Mouse (Mus musculus): ENCODE measurements around the gene Cacybp.

Cacybp gene

DNA sequence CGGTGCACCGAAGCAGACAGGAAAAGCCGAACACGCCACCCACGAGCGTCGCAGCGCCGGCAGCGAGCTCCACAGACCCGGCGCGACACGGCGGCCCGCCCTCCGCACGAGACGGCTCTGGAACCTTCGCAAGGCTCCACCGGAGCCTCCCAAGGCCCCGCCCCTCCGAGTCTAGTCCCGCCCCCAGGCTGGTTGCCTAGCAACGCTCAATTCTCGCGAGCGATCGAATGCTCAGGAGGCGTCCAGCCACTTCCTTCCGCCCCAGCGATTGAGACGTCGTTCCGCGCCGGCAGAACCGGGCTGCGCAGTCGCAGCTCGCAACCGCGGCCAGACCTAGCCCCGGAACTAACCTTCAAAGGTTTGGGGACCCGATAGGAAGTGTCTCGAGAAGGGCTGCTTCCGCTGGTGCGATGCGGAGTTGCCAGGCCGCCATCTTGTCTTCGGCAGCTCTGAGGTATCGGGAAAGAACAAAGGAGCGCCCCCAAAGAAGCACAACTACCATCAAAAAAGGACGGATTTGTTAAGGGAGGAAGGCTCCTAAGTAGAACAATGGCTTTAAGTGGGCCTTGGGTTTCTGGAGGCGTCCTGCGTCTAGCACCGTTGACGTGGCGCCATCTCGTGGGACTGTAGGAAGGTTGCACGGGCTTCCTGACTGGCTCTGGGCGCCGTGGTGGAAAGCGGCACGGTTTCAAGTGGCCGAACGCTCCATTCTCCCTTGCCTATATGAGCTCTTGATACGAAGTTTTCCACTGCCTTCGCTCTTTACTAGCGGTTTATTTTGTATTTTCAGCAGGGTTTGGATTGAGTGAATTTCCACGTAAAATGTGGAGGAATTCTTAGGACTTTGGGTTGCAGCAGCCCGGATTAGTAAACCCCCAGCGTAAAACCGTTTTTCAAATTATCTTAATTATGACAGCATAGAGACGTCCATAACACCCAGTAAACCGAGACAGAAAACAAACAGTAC is at the start of gene Cacybp:
Gene Cacybp, minus strand, starts transcription at position 173 of the 967 bp plus-strand sequence.
- DNase-seq: peak; percentile 100

DNA sequence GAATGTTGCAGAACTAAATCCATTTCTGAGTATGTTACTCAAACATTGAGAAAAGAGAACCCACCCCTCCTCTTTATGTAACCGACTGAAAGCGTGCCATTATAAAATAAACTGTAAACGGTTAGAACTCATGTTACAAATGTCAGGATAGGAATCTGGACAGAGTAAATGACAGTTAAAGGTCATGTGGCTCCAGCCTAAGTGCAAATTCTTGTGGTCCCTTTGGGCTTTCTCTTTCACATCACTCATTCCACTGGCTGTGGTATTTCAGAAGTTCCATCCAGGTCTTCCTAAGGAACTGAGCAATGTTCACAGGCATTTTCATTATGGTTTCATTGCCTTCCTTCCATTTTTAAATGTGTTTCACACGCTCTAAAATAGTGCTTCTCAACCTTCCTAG is 49.7 kb upstream of the Cacybp start:
- DNase-seq: no peak

DNA sequence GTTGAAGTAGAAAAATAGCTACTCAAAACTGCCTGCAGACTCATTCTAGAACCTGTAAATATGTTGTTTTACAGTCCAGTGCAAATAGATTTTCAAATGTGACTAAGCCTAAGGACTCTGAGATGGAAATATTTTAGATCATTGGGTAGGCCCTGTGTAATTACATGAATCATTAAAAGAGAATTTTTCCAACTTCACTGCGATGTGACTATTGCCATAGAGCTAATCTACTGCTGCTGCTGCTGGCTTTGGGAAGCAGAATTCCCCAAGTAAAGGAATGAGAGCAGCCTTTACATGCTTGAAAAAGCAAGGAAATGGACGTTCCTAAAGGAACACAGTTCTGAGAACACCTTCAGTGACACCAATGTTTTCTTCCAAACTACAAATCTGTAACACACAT is 49.2 kb upstream of the Cacybp start:
- DNase-seq: no peak

DNA sequence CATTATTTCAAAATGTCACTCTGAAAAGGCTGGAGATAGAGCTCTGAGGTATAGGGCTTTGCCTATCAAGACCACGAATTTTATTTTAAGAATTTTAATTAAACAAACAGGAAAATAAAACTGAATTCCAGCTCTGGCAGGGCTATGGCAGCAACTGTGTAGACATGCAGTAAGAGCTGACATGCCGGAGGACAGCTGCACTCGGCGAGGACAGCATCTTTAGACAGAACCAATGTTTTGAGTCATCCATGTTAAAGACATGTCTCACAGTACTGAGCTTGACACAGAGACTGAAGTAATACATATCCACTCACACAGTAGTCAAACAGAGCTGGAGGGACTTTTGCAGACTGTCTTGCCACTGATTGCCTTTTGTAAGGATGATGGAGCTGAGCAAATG is 47.9 kb upstream of the Cacybp start:
- DNase-seq: no peak

DNA sequence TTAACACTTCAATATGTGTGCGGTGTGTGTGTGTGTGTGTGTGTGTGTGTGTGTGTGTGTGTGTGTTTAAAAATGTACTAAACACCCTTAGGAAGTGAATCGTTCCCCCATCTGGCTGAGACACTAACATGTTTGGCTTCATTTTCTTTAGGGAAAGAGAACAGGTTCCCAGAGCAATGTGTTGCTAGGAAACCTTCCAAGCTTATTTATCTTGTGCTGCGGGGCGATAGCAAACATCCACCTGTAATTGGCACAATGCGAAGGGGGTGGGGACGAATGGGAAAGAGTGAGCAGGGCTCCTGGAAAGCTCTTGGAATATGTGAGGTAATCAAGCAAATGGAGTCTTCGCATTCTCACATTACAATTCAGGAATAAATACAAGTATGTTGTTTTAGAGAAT is 47.2 kb upstream of the Cacybp start:
- peak; percentile 65 to 70 for DNase-seq

DNA sequence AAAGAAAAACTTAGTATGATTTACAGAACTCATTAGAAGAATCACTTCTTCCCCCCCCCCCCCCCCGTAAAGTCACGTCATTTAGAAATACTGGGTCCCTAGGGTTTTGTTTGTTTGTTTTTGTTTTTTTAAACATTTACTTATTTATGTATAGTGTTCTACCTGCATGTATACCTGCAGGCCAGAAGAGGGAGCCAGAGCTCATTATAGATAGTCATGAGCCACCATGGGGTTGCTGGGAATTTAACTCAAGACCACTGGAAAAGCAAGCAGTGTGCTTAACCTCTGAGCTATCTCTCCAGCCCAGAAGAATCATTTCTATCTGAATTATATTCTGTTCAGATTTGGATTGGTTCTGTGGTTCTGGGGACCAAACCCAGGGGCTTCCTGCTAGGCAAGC is 40.4 kb upstream of the Cacybp start:
- no peak for DNase-seq

DNA sequence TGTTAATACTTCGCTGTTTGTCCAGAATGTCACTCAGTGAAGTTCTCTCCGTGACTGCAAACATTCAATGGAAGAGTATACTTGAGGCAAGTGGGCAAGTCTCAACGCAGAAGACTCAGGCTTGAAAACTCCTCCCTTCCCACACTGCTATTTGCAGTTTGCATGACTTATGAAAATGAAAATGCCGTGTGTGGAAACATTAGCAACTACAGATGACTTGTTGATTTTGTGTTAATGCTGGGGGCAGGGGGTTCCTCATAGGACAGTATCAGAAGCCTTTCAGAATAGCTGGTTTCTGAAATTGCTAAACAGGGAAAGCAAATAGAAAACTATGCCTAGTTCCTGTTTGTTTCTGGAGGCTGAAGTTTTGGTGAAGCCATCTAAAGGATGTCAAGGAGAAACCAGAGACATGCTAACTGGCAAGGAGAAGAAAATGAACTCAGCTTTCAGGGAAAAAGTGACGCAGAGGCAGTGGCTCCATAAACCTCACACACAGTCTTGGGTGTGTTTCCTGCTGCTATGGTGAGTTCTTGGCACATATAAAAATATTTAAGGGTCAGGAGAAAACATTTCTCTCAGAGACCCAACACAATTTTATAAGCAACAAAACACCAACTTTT is 38.8 kb upstream of the Cacybp start:
- DNase-seq: no peak

DNA sequence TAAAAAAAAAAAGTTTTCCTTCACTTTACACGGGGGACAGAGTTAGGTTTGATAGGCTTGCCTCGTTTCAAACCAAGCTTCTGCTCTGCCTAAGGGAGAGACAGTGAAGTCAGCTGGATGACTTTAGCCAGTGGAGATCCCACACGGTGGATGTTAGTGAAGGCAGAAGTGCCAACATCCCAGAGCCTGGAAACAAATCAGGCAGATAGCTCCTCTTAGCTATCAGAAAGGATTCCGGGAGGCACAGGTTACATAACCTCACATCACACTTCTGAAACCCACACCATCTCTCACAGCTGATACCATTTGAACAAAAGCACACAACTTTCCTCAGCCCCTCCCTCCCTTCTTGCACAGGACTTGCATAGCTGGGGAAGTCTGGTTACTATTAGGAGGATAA is 38.1 kb upstream of the Cacybp start:
- no peak for DNase-seq

DNA sequence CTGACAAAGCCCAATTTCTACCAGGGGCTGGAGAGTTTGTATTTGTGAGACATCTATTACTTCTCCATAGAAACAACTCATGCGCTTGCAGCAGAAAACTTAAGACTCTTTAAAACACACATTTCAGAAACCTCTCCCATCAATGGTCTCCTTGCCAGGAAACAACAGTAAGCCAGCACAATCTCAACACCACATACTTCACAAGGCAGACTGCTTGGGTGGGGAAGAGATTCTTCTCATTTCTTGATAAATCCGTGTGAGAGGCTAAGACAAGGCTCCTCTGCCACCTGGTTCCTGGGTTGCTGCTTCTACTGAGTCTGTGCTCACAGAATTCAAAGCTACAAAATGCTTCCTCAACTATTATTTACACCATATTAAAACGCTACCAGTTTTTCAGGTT is 37.1 kb upstream of the Cacybp start:
- no peak for DNase-seq

DNA sequence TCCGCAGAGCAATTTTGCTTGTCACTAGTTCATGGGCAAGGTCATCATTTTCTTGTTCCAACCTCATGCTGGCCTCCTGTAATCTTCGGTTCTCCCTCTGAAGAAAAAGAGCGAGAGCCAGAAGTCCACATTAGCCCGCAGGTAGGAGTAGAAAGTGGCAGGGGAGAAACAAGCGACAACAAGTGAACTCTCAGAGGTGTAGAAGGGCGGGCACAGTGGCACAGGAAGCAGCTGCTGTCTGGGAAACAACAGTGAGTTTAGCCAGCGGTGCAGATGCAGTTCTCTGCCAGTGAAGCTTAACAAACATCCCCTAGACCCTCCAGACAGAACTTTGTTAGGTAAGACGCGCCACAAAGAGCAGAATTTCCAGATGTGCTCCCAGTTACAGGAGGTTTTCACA is 34.8 kb upstream of the Cacybp start:
- no peak for DNase-seq

DNA sequence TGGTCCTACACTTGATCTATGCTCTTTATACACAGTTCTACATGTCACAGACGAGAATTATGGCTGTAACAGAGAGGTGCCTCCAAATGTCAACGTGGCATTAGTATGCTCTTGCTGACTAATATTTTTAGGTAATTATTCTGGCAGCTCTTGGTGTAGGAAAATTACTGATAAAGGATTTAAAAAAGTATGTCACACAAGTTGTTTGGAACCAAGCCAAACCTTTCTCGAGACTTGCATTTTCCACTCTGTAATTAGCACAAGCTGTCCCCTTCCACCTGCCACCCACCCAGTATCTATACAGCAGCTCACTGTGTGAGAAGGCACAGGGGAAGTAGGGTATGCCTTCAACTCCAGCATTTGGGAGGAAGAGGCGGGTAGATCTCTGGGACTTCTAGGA is 34.2 kb upstream of the Cacybp start:
- no peak for DNase-seq

DNA sequence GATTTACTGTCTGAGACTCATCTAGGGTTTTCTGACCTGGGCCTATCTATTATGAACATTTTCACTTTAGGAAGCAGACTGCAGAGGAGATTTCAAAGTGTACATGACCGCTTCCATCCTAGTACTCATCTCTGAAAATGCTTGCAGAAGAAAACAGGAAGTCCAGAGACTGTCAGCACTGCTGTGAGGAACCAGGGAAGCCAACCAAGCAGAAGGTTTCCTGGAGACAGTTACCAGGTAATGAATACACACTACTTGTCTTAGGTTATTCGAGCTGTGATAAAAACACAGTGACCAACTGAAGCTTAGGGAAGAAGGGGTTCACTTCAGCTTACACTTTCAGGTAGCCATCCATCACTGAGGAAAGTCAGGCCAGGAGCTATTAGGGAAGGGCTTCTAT is 33.3 kb upstream of the Cacybp start:
- DNase-seq: no peak

DNA sequence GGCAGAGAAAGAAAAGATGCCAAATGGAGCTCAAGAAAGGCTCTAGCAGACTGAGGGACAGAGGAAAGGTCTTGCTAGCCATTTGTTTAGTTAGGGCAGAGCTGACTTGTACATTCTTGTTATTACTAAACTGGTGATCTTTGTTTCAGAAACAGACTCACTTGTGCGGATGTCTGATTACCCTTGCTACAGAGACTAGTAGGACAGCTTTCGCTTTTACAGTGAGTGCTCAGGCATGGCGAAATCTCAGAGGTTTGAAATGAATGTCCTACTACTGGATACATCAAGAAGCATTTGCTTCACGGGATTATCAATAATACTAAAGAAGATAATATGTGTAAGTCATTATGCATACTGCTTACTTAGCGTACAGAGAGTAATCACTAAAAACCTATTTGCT is 32.0 kb upstream of the Cacybp start:
- DNase-seq: no peak

DNA sequence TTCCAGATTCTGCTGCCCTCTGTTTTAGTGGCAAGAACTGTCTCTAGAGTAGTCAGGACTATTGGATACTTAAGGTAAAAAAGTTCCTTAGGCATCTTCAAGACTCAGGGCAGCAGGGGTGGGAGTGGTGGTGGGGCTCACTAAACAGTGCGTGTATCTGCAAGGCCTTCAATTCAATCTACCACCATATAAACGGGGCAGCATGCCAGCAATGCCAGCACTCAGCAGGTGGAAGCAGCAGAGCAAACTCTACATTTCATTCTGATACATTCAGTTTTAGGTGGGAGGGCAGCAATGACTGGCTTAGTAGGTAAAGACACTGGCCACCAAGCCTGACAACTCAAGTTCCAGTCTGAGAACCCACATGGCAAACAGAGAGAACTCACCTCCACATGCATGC is 27.4 kb upstream of the Cacybp start:
- DNase-seq: peak; percentile 38 to 43

DNA sequence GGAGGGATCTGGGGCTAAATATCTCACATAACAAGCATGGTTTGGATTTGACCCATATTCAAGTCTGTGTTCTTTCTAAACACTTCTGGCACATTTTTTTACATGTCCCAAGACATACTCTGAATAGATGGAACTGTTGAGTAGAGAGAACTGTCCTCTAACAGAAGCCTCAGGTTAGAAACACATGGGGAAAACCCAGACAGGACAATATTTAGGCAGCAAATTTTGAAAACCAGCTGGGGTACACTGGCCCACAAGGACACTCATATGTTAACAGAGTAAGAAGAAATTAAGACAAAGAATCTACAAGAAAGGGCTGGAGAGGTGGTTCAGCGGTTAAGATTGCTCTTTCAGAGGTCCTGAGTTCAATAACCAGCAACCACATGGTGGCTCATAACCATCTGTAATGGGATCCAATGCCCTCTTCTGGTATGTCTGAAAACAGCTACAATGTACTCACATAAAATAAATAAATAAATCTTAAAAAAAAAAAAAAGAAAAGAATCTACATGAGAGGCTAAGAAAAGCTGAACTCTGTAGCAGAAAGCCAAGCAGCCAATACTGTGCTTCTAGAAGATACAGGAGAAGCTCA is 26.3 kb upstream of the Cacybp start:
- DNase-seq: no peak

DNA sequence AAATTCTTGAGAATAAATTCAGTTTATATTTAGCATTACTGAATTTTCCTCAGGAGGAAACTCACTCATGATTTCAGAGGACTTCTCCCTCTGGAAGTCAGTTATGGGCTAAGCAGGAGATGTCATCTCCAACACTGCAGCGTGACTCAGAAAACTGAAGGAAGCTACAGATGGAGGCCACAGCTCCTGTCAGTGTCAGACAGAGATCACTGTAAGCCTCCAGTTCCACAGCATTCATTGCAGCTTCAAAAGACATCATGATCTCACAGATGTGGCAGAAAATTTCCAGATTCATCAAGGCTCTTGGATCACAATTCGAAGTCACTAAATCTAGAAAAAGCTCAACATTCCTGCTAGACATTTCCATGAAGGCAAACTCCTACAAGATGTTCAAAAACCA is 25.3 kb upstream of the Cacybp start:
- no peak for DNase-seq

DNA sequence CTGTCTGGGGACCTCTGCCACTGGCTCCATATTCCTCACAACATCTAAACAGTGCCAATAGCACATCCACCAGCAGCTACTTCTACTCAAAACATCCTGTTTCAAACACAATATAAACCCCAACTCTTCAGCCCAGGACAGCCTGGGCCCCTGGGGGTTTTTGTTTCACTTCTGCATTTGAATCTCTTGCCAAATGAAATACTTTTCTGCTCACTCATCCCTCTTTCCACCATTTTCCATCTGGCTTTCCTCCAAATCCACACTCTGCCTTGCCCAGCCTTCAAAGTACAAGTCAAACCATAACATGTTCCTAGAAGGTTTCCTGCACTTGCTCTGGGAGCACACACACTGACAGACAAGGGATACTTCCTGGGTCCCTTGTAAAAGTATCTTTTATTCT is 21.2 kb upstream of the Cacybp start:
- DNase-seq: no peak

DNA sequence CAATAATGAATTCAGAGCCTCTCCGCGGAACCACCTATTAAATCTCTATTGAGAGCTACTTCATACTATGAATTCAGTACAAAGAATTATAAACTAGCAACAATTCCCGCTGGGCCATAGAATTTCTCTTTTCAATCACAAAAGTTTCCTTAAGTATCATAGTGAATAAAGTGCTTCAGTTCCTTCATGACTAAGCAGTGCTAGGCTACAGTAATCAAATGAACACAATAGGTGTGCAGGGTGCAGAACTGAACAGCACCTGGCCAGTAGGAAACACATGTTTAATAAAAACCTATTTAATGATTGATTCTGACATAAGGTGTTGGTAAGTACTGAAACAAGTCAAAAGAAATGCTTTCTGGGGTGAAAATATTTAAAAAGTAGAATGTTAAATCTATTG is 19.4 kb upstream of the Cacybp start:
- no peak for DNase-seq

DNA sequence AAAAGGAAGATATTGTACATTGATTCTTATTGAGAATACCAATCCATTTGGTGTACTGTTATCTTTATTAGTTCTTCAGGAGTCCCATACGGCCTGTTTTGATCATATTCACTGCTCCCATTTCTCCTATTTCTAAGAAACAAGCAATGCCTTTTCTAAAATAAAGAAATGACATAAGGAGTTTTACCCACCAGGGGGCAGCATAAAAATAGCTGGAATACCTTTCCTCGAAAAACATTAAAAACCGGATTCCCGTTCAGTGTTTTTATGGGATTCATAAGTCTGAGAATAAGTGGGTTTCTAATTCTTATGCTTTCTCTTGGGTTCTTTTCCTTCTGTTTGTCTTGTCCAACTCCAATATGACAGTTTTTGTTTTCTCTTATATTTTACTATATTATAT is 18.3 kb upstream of the Cacybp start:
- DNase-seq: peak; percentile 74 to 77

DNA sequence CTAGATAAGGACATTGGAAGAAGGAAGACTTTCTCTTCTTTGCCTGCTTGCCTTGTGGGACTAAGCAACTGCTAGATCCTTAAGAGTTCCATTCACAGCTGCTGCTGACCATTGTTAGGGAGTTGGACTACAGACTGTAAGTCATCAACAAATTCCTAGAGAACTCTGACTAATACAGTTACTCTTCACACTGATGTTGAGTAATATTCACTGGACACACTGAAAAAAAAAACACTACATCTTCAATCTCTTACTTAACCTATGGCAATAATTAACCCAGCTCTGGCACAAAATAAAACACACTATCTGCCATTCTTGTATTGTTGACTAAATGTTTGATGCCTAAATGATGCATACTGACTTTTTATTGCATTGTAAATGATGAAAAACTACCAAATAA is 15.2 kb upstream of the Cacybp start:
- no peak for DNase-seq

DNA sequence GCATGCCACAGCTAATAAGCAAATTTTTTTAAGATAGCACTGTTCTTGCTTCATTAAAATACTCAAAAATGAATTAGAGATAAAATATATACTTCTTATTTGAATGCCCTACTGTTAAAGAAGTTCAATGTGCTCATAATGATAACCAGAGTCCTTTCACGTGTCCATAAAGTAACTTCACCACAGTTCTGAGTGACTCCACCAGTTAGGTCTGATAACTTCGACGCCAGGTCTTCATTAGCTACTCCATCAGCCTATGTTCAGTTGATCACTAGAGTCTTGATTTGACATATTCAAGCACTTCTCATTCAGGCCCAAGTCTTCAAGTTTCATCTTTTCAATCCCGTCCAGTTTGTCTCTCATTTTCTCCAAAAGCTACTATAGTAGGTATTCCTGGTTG is 14.5 kb upstream of the Cacybp start:
- DNase-seq: no peak

DNA sequence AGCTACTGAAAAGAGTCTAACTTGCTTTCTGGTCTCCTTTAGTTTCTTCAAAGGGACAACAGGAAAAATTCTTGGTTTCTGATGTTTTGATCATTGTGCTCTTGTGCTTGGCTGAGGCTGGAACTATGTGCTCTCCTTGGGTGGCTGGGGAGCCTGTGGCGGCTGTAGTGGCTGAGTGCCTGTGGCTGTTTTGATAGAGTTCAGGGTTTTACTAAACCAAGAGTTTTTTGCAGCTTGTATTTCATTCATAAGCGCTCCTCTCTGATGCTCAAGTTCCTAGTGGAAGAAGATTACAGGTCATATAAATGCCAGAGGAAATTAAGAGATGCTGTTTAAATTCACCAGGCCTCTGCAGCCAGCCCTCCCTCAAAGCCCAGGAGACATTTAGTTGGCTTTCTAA is 11.4 kb upstream of the Cacybp start:
- no peak for DNase-seq

DNA sequence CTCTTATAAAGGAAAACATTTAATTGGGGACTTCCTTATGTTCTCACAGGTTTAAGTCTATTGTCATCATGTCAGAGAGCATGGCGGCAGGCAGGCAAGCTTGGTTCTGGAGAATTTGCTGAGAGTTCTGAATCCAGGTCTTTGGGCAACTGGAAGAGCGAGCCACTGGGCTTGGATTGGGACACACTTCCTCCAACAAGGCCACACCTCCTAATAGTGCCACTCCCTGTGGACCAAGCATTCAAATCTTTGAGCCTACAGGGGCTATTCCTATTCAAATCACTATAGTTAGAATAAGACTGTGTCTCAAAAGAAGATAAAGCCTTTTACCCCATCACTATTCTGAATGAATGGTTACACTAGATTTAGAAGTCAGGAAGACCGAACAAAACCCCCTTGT is 5.2 kb upstream of the Cacybp start:
- no peak for DNase-seq

DNA sequence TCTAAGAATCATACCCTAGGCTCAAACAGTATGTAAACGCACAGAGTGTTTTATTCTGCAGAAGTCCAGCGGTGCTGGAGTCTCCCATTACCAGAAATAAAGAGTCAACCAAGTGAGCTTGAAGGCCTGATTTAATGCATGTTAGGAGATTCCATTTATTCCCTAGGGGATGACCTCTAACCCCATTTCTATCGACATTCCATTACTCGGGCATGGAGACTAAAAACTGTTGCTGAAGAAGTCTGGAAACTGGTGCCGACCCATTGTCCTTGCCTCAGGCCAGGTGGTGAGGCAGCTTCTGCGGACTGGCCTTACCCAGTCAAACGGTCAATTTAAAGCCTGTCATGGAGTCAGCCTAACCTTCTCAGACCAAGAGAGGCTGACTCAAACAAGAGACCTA is 1.5 kb upstream of the Cacybp start:
- DNase-seq: peak in 1 of 2 experiments; percentile 14
